ENCODE assay signal across 15 mouse cellular contexts in the genomic region with DNA sequence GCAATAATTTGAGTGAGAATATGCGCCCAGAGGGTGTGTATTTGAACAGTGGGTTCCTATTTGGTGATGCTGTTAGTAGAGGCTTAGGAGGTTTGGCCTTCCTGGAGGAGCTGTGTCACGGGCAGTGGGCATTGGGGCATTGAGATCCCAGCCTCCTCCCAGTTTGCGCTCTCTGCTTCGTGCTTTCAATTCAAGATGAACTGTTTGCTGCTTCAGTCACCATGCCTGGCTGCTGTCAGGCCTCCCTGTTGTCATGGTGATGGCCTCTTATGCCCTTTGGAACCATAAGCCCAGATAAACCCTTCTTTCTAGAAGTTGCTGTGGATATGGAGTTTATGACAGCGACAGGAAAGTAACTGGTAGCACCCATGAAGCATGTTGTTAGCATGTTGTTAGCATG. TPM values are rescaled to one million over a fixed set of nuclear protein-coding genes. Genes with fewer than 3 reads are reported as not detected.
DNase-seq lines count a peak whose midpoint lies in the region; ATAC-seq and TF ChIP-seq lines count a peak whose summit lies in the region.
"Had no signal": no experiment of that assay in that cellular context is flagged by ENCODE, and none has a peak within 500 bp of the region (broad histone marks: within the 10 kb centered on the region; RNA-seq: fewer than 3 reads in every experiment).

No protein-coding gene starts in this region.

- H3K9ac ChIP-seq in forebrain, postnatal 0 days, result no peak overlapping the region
- H3K9ac ChIP-seq in intestine, postnatal 0 days (ENCODE audit: low read depth, low read length), result no peak overlapping the region
- no peak overlapping the region for H3K9ac ChIP-seq in neural tube, embryonic 11.5 days (ENCODE audit: low read length)
- H3K9ac ChIP-seq in heart, embryonic 12.5 days, result no peak overlapping the region
- H3K9ac ChIP-seq: embryonic facial prominence, embryonic 13.5 days had no signal

- ATAC-seq in forebrain, postnatal 0 days, result no peak
- peak; percentile 56; the same call in 1 of the 2 replicates for ATAC-seq in intestine, postnatal 0 days
- ATAC-seq in neural tube, embryonic 11.5 days (ENCODE audit: insufficient read depth, low FRiP score, low TSS enrichment), result peak; percentile 36; the same call in 1 of the 2 replicates
- no peak for ATAC-seq in heart, embryonic 12.5 days (ENCODE audit: insufficient number of reproducible peaks, low FRiP score)

- H3K27me3 ChIP-seq in forebrain, postnatal 0 days (ENCODE audit: insufficient read depth, low read length), result no peaks in the 10 kb centered on the region
- H3K27me3 ChIP-seq in intestine, postnatal 0 days (replicated peaks; ENCODE audit: control insufficient read depth, insufficient read depth, low read length), result no peaks in the 10 kb centered on the region
- no peaks in the 10 kb centered on the region for H3K27me3 ChIP-seq in neural tube, embryonic 11.5 days (ENCODE audit: control insufficient read depth, insufficient read depth, low read length)
- no peaks in the 10 kb centered on the region for H3K27me3 ChIP-seq in heart, embryonic 12.5 days (replicated peaks)
- H3K27me3 ChIP-seq: embryonic facial prominence, embryonic 13.5 days had no signal

- no peak overlapping the region for H3K4me2 ChIP-seq in forebrain, postnatal 0 days (ENCODE audit: low read depth)
- H3K4me2 ChIP-seq in intestine, postnatal 0 days (replicated peaks; ENCODE audit: low read depth), result no peak overlapping the region
- no peak overlapping the region for H3K4me2 ChIP-seq in neural tube, embryonic 11.5 days (ENCODE audit: low read depth)
- H3K4me2 ChIP-seq in heart, embryonic 12.5 days, result no peak overlapping the region
- H3K4me2 ChIP-seq: embryonic facial prominence, embryonic 13.5 days had no signal

- H3K36me3 ChIP-seq in forebrain, postnatal 0 days (ENCODE audit: insufficient read depth), result no peaks in the 10 kb centered on the region
- no peaks in the 10 kb centered on the region for H3K36me3 ChIP-seq in intestine, postnatal 0 days (ENCODE audit: control insufficient read depth, insufficient read depth)
- no peaks in the 10 kb centered on the region for H3K36me3 ChIP-seq in neural tube, embryonic 11.5 days (ENCODE audit: control insufficient read depth, insufficient read depth, low read length)
- no peaks in the 10 kb centered on the region for H3K36me3 ChIP-seq in heart, embryonic 12.5 days
- H3K36me3 ChIP-seq: G1E had no signal

- TF ChIP-seq CTCF in forebrain, postnatal 0 days (IDR thresholded peaks at IDR 0.05; ENCODE audit: low read depth), result no peak
- TF ChIP-seq CTCF in intestine, postnatal 0 days (IDR thresholded peaks at IDR 0.05; ENCODE audit: low read depth), result no peak

- no peaks in the 10 kb centered on the region for H3K9me3 ChIP-seq in forebrain, postnatal 0 days (ENCODE audit: low read length)
- H3K9me3 ChIP-seq in intestine, postnatal 0 days (ENCODE audit: control insufficient read depth), result no peaks in the 10 kb centered on the region
- no peaks in the 10 kb centered on the region for H3K9me3 ChIP-seq in neural tube, embryonic 11.5 days (ENCODE audit: control insufficient read depth, low read length)
- H3K9me3 ChIP-seq in heart, embryonic 12.5 days (replicated peaks), result no peaks in the 10 kb centered on the region
- H3K9me3 ChIP-seq: embryonic facial prominence, embryonic 13.5 days; G1E had no signal

- DNase-seq in brain, adult 2 months (ENCODE audit: low read depth, low spot score), result peak; percentile 17
- DNase-seq in forebrain, postnatal 0 days, result peak; percentile 21
- DNase-seq in neural tube, embryonic 11.5 days (ENCODE audit: low spot score), result peak; percentile 34
- DNase-seq in urinary bladder, postnatal 14 days (ENCODE audit: low spot score), result no peak
- DNase-seq in spleen, postnatal 4 days (ENCODE audit: low spot score in 2 of 2), result no peak
- no peak for DNase-seq in frontal cortex, postnatal 36 days (ENCODE audit: low spot score in 2 of 2)
- DNase-seq: cerebellum, adult 9-10 months; heart, postnatal 14 days; layer of hippocampus, adult 9-11 months; left cerebral cortex, postnatal 4 days; right cerebral cortex, postnatal 25 days had no signal

- H3K4me3 ChIP-seq in forebrain, postnatal 0 days (ENCODE audit: low read depth, low read length), result no peak overlapping the region
- H3K4me3 ChIP-seq in intestine, postnatal 0 days (ENCODE audit: low read depth, low read length), result no peak overlapping the region
- no peak overlapping the region for H3K4me3 ChIP-seq in neural tube, embryonic 11.5 days (ENCODE audit: low read depth, low read length)
- no peak overlapping the region for H3K4me3 ChIP-seq in heart, embryonic 12.5 days
- H3K4me3 ChIP-seq: embryonic facial prominence, embryonic 13.5 days had no signal

- WGBS in forebrain, postnatal 0 days, result 57% methylated on average over 5 of the region's 5 CpGs
- 30% methylated on average over 5 of the region's 5 CpGs for WGBS in intestine, postnatal 0 days
- WGBS in neural tube, embryonic 11.5 days, result 50% methylated on average over 5 of the region's 5 CpGs
- 71% methylated on average over 5 of the region's 5 CpGs for WGBS in heart, embryonic 12.5 days

- H3K4me1 ChIP-seq in forebrain, postnatal 0 days (ENCODE audit: insufficient read depth), result peaks cover 13% of the 10 kb centered on the region
- H3K4me1 ChIP-seq in intestine, postnatal 0 days (replicated peaks; ENCODE audit: control insufficient read depth, insufficient read depth, low read length), result no peaks in the 10 kb centered on the region
- H3K4me1 ChIP-seq in neural tube, embryonic 11.5 days (ENCODE audit: control insufficient read depth, insufficient read depth, low read length), result peaks cover 9% of the 10 kb centered on the region
- H3K4me1 ChIP-seq in heart, embryonic 12.5 days (replicated peaks), result no peaks in the 10 kb centered on the region

- H3K27ac ChIP-seq in forebrain, postnatal 0 days (ENCODE audit: low read depth, low read length), result peak overlapping the region; percentile 21; the same call in 1 of the 2 replicates
- no peak overlapping the region for H3K27ac ChIP-seq in intestine, postnatal 0 days (ENCODE audit: low read depth, low read length)
- 0 out of 2 replicates have a peak overlapping the region, but pooled peaks have one; percentile 23 for H3K27ac ChIP-seq in neural tube, embryonic 11.5 days (ENCODE audit: low read depth, low read length)
- H3K27ac ChIP-seq in heart, embryonic 12.5 days (ENCODE audit: poor library complexity, severe bottlenecking), result no peak overlapping the region
- H3K27ac ChIP-seq: embryonic facial prominence, embryonic 13.5 days had no signal

RNA-seq across cellular contexts. Expression of a gene that starts 40.5 kb away (rescaled TPM):
- 2.4 and 3.1 TPM in 2 replicates for total RNA-seq in forebrain, postnatal 0 days (2014; rRNA removed)
- 0.73 and 1.0 TPM in 2 replicates for polyA plus RNA-seq in forebrain, postnatal 0 days (2015; fragmentation: Nextera tagmentation; extraction: Ambion mirVana)
- polyA plus RNA-seq in intestine, postnatal 0 days (2015; fragmentation: Nextera tagmentation; extraction: Ambion mirVana), result 2.4 and 2.8 TPM in 2 replicates
- 4.2 and 5.2 TPM in 2 replicates for polyA plus RNA-seq in neural tube, embryonic 11.5 days (2014; fragmentation: Nextera tagmentation; extraction: Ambion mirVana)
- polyA plus RNA-seq in heart, embryonic 12.5 days (2016; fragmentation: Nextera tagmentation; extraction: Ambion mirVana), result 3.3 and 3.6 TPM in 2 replicates

Comparison
In these comparisons a context has a peak if more than half of its experiments do, and no peak if none do; other contexts are left out.
1. DNase-seq: peak in brain, adult 2 months (single experiment), forebrain, postnatal 0 days (single experiment) and neural tube, embryonic 11.5 days (single experiment); none in urinary bladder, postnatal 14 days (single experiment), spleen, postnatal 4 days (0 of 2) and frontal cortex, postnatal 36 days (0 of 2).
2. ATAC-seq: peak in intestine, postnatal 0 days (single experiment) and neural tube, embryonic 11.5 days (single experiment); none in forebrain, postnatal 0 days (single experiment) and heart, embryonic 12.5 days (single experiment).
3. H3K27ac ChIP-seq: peak in forebrain, postnatal 0 days (single experiment) and neural tube, embryonic 11.5 days (single experiment); none in intestine, postnatal 0 days (single experiment) and heart, embryonic 12.5 days (single experiment).